Mouse (Mus musculus) neural tube, embryonic 12.5 days (tissue): ENCODE results near the gene Zfp773. TPM values are rescaled to one million over a fixed set of nuclear protein-coding genes. Genes with fewer than 3 reads are reported as not detected.

Experiments
- polyA plus RNA-seq: library from polyadenylated mRNA; unstranded; fragments of >200 nt; fragmentation: Nextera tagmentation; extraction: Ambion mirVana; gene quantifications from 2 replicates; pipeline ENCODE4 v1.2.1, GENCODE M21; 2016

The Zfp773 gene
- polyA plus RNA-seq, 1 experiment from 2014 or later = 11.1 TPM

Other genes starting within 250 kb of the Zfp773 start
- 0.37 TPM in 1 of 2 replicates, not detected in the other for gene Aurkc, start 141.5 kb downstream of the Zfp773 start, polyA plus RNA-seq
- 16.9 and 18.8 TPM in 2 replicates for gene Zfp954, start 15.3 kb downstream of the Zfp773 start, polyA plus RNA-seq
- 2.6 and 2.8 TPM in 2 replicates for gene Zfp418, start 34.6 kb upstream of the Zfp773 start, polyA plus RNA-seq
- gene Zfp772, start 73.2 kb upstream of the Zfp773 start, polyA plus RNA-seq = 8.9 and 9.0 TPM in 2 replicates
- 0.43 and 0.83 TPM in 2 replicates for gene Vmn2r29, start 110.6 kb upstream of the Zfp773 start, polyA plus RNA-seq
- gene Gm45844, start 141.5 kb upstream of the Zfp773 start, polyA plus RNA-seq = 2.5 and 3.5 TPM in 2 replicates
- 107 and 108 TPM in 2 replicates for gene Clcn4, start 164.1 kb upstream of the Zfp773 start, polyA plus RNA-seq
- not detected in 2 replicates for gene Vmn2r30, start 200.9 kb upstream of the Zfp773 start, polyA plus RNA-seq
- not detected in 2 replicates for gene Gm45783, start 237.8 kb upstream of the Zfp773 start, polyA plus RNA-seq